In the genomic region with DNA sequence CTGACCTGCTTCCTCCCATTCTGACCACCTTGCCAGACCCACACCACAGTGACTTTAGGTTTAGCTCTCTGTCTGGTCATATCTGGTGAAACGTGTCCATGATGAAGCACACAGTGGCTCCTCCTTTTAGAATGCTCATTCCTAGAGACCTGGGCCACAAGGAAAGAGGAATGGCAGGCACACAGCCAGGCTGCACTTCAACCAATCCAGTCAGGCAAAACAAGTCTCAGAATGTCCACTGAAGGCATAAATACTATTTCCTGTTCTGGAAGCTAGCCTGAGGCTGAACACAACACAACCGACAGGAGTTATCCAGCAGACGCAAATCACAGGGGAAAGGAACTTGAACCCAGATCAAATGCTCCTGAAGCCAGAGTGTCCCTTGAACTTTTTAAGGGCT, we compare ENCODE assay signal across 16 mouse cellular contexts.
"Had no signal": no experiment of that assay in that cellular context is flagged by ENCODE, and none has a peak within 500 bp of the region (broad histone marks: within the 10 kb centered on the region; RNA-seq: fewer than 3 reads in every experiment).

No protein-coding gene starts in this region.

- H3K36me3 ChIP-seq: liver, embryonic 15.5 days; midbrain, embryonic 15.5 days; neural tube, embryonic 12.5 days had no signal

- H3K9ac ChIP-seq: liver, embryonic 15.5 days; midbrain, embryonic 15.5 days; neural tube, embryonic 12.5 days had no signal

- DNase-seq: layer of hippocampus, adult 9-11 months; layer of hippocampus, postnatal 36 days; lung, adult 2 months; retina, postnatal 1 day; right cerebral cortex, postnatal 4 days; spleen, adult 18-20 months; thymus, adult 2 months; thymus, postnatal 25 days had no signal

- H3K27ac ChIP-seq: liver, embryonic 15.5 days; macrophage; midbrain, embryonic 15.5 days; neural tube, embryonic 12.5 days had no signal

- ATAC-seq: lung, postnatal 0 days; midbrain, embryonic 15.5 days had no signal

- H3K9me3 ChIP-seq: liver, embryonic 15.5 days; megakaryocyte, embryonic 14.5 days; midbrain, embryonic 15.5 days; neural tube, embryonic 12.5 days had no signal

- H3K27me3 ChIP-seq: liver, embryonic 15.5 days; megakaryocyte, embryonic 14.5 days; midbrain, embryonic 15.5 days; neural tube, embryonic 12.5 days had no signal

- H3K4me1 ChIP-seq: liver, embryonic 15.5 days had no signal

- H3K4me3 ChIP-seq: liver, embryonic 15.5 days; midbrain, embryonic 15.5 days; neural tube, embryonic 12.5 days had no signal

- H3K4me2 ChIP-seq: liver, embryonic 11.5 days; liver, embryonic 15.5 days; midbrain, embryonic 11.5 days; midbrain, embryonic 15.5 days; neural tube, embryonic 12.5 days had no signal
